Mouse (Mus musculus) stomach, embryonic 16.5 days (tissue): ENCODE measurements at regions not wholly inside any gene's neighbourhood (a gene's known extent, or its start where the extent isn't known, plus 50 kb on each side); places are given as distances from the start of the nearest gene placed in this dataset.

Experiments
- ATAC-seq: fragments of 200-750 bp; cut with Nextera tagmentation; 2 replicates; pipeline ENCODE4 v1.8.0; 2017; ENCODE audit warnings: moderate number of reproducible peaks, moderate TSS enrichment; ENCODE audit not compliant: insufficient read depth, low FRiP score
- H3K27ac ChIP-seq: fragments of 300-500 bp; sonication (generic); 2 replicates; pipeline ENCODE4 v1.5.1; 2014; ENCODE audit warnings: low read length
- H3K27me3 ChIP-seq: fragments of 300-500 bp; sonication (generic); 2 replicates; pipeline ENCODE4 v1.6.1; 2014; ENCODE audit warnings: low read length, control low read depth, mixed read lengths; ENCODE audit not compliant: control insufficient read depth, insufficient read depth
- H3K36me3 ChIP-seq: fragments of 300-500 bp; sonication (generic); 2 replicates; pipeline ENCODE4 v1.6.1; 2014; ENCODE audit warnings: low read length; ENCODE audit not compliant: control insufficient read depth, insufficient read depth
- H3K4me1 ChIP-seq: fragments of 300-500 bp; sonication (generic); 2 replicates; pipeline ENCODE4 v1.6.1; 2014; ENCODE audit warnings: low read length, control low read depth, mixed read lengths; ENCODE audit not compliant: control insufficient read depth, insufficient read depth
- H3K4me2 ChIP-seq: fragments of 300-500 bp; sonication (generic); 2 replicates; pipeline ENCODE4 v1.6.1; 2014; ENCODE audit warnings: low read depth, low read length, mixed read lengths
- H3K4me3 ChIP-seq: fragments of 300-500 bp; sonication (generic); replicated peaks from 2 replicates; pipeline ENCODE4 v1.5.1; 2014; ENCODE audit warnings: mild to moderate bottlenecking, low read length
- H3K9ac ChIP-seq: fragments of 300-500 bp; sonication (generic); 2 replicates; pipeline ENCODE4 v1.6.1; 2014; ENCODE audit warnings: low read length
- H3K9me3 ChIP-seq: fragments of 300-500 bp; sonication (generic); replicated peaks from 2 replicates; pipeline ENCODE4 v1.6.1; 2016; ENCODE audit warnings: low read length, control low read depth; ENCODE audit not compliant: control insufficient read depth
- WGBS: fragments of 180-500 bp; shearing (Covaris S2); extraction: QIAGEN DNeasy Blood & Tissue Kit; methylation state at CpG from one replicate; pipeline ENCODE4 v1.1.7; 2014; 5-methylcytosine and 5-hydroxymethylcytosine counted together

- no peak overlapping the region for H3K4me3 ChIP-seq
- 20% methylated on average over 6 of the region's 6 CpGs for WGBS
- H3K4me1 ChIP-seq, result 0 out of 2 replicates have a peak, but pooled peaks cover 7% of the 10 kb centered on the region
- H3K36me3 ChIP-seq, result no peaks in the 10 kb centered on the region
- ATAC-seq, result peak; percentile 40; the same call in 1 of the 2 replicates
- no peak overlapping the region for H3K27ac ChIP-seq
- H3K9ac ChIP-seq, result no peak overlapping the region
- no peaks in the 10 kb centered on the region for H3K27me3 ChIP-seq
- no peak overlapping the region for H3K4me2 ChIP-seq
- no peaks in the 10 kb centered on the region for H3K9me3 ChIP-seq
Observed at GRCm38 (mm10) chr15:37120381-37120780, 112.8 kb upstream of the Zfp706 start.

DNA sequence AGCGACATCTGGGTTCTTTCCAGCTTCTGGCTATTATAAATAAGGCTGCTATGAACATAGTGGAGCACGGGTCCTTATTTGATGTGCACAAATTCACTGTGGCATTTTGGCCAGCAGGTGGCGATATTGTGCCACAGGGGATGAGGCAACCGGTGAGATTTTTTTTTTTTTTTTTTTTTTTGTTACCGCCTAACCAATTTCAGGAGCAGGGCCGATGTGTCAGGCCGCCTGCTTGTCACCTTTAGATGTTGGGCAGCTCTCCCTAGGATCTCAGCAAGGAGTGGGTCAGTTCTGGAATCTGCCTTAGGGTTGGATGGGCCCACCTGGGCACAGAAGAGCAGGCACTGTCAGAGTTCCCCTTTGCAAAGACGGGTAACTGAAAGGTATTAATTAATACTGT, 106.5 kb upstream of the Zfp706 start:
- Histone ChIP-seq H3K9ac (no peak overlapping the region), H3K4me1 (no peaks in the 10 kb centered on the region), H3K27me3 (no peaks in the 10 kb centered on the region), H3K27ac (no peak overlapping the region), H3K4me2 (no peak overlapping the region), H3K36me3 (no peaks in the 10 kb centered on the region), H3K9me3 (no peaks in the 10 kb centered on the region), H3K4me3 (no peak overlapping the region)
- ATAC-seq, result no peak
- 13% methylated on average over 8 of the region's 8 CpGs for WGBS

DNA sequence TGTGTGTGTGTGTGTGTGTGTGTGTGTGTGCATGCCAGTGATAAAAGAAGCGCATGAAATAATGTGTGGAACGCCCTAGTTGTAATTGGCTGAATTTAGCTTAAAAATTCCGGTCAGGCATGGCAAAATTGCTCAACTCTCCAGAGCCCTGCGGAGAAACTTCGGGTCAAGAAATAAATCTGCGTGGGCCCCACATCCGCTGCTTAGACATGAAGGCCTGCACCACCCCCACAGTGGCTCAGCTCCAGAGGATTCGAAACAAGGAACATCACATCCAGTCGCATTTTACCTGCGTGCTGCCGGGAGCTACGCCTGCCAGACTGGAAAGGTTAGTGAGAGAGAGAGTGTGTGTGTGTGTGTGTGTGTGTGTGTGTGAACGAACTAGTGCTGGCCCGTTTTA, 102.9 kb upstream of the Zfp706 start:
- Histone ChIP-seq H3K4me1 (no peaks in the 10 kb centered on the region), H3K4me2 (no peak overlapping the region), H3K9me3 (no peaks in the 10 kb centered on the region), H3K27me3 (no peaks in the 10 kb centered on the region), H3K9ac (no peak overlapping the region), H3K27ac (no peak overlapping the region), H3K36me3 (no peaks in the 10 kb centered on the region), H3K4me3 (no peak overlapping the region)
- ATAC-seq, result no peak
- WGBS, result 91% methylated on average over 14 of the region's 14 CpGs

GRCm38 (mm10) chr15:37102035-37102555, 94.5 kb upstream of the Zfp706 start:
- Histone ChIP-seq H3K4me2 (no peak overlapping the region), H3K9ac (no peak overlapping the region), H3K9me3 (no peaks in the 10 kb centered on the region), H3K4me3 (no peak overlapping the region), H3K36me3 (no peaks in the 10 kb centered on the region), H3K27ac (no peak overlapping the region), H3K27me3 (no peaks in the 10 kb centered on the region), H3K4me1 (no peaks in the 10 kb centered on the region)
- WGBS, result 51% methylated on average over 2 of the region's 2 CpGs
- ATAC-seq, result no peak

GRCm38 (mm10) chr15:37101419-37101818, 93.8 kb upstream of the Zfp706 start:
- H3K9ac ChIP-seq, result no peak overlapping the region
- no peak overlapping the region for H3K4me3 ChIP-seq
- H3K4me1 ChIP-seq, result no peaks in the 10 kb centered on the region
- H3K9me3 ChIP-seq, result no peaks in the 10 kb centered on the region
- no peaks in the 10 kb centered on the region for H3K36me3 ChIP-seq
- H3K27ac ChIP-seq, result no peak overlapping the region
- no peaks in the 10 kb centered on the region for H3K27me3 ChIP-seq
- H3K4me2 ChIP-seq, result no peak overlapping the region
- WGBS, result 77% methylated on average over 1 of the region's 1 CpGs
- no peak for ATAC-seq

- no peak overlapping the region for H3K27ac ChIP-seq
- no peaks in the 10 kb centered on the region for H3K27me3 ChIP-seq
- WGBS, result 86% methylated on average over 6 of the region's 6 CpGs
- no peaks in the 10 kb centered on the region for H3K36me3 ChIP-seq
- no peaks in the 10 kb centered on the region for H3K4me1 ChIP-seq
- H3K4me2 ChIP-seq, result no peak overlapping the region
- H3K9me3 ChIP-seq, result no peaks in the 10 kb centered on the region
- no peak overlapping the region for H3K4me3 ChIP-seq
- H3K9ac ChIP-seq, result no peak overlapping the region
- ATAC-seq, result no peak
Observed at GRCm38 (mm10) chr15:37100767-37101288, 93.3 kb upstream of the Zfp706 start.

DNA sequence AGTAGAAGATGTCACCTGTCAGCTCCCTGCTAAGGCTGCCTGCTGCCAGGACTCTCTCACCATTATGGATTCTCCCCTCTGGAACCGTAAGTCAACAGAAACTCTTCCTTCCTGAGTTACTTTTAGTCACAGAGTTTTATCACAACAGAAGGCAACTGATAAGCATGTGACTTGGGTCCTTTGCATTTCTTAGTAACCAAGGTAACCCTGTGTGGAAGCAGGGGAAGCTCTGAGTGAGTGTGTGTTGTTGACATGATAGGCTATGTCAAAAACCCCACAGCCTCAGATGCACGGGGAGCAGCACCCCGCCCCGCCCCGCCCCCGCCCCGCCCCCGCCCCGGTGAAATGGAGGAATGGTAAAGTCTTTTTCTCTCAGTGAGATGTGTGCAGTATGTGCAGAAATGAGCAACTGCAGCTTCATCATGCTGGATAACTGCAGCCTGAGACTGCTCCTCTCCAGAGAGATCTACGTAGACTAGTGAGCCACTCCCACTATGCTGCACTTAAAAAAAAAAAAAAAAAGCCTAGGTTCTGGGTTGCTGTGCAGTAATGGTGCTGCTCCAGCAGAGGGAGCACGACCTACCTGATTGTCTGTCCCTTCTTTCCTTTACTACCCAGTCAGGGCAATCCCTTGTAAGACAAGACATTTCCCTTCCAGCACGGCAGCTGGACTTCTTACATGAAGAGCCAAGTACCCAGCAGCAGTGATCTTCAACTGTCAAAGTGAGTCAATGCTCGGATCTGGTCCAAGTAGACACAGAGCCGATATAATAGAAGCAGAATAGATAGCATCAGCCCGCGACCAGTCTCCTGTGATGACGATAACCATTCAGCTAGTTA, 92.6 kb upstream of the Zfp706 start:
- Histone ChIP-seq H3K27ac (no peak overlapping the region), H3K4me3 (peak overlapping the region; percentile 21; the same call in 1 of the 2 replicates), H3K27me3 (no peaks in the 10 kb centered on the region), H3K4me2 (peak overlapping the region; percentile 42; the same call in 1 of the 2 replicates), H3K4me1 (no peaks in the 10 kb centered on the region), H3K9ac (no peak overlapping the region), H3K36me3 (no peaks in the 10 kb centered on the region), H3K9me3 (no peaks in the 10 kb centered on the region)
- ATAC-seq, result peak; percentile 25; the same call in 1 of the 2 replicates
- WGBS, result 36% methylated on average over 17 of the region's 17 CpGs

- Histone ChIP-seq H3K4me2 (no peak overlapping the region), H3K4me1 (no peaks in the 10 kb centered on the region), H3K36me3 (no peaks in the 10 kb centered on the region), H3K4me3 (no peak overlapping the region), H3K9ac (no peak overlapping the region), H3K27me3 (no peaks in the 10 kb centered on the region), H3K27ac (no peak overlapping the region), H3K9me3 (no peaks in the 10 kb centered on the region)
- 88% methylated on average over 1 of the region's 1 CpGs for WGBS
- ATAC-seq, result no peak
Observed at GRCm38 (mm10) chr15:37099176-37099575, 91.6 kb upstream of the Zfp706 start.

DNA sequence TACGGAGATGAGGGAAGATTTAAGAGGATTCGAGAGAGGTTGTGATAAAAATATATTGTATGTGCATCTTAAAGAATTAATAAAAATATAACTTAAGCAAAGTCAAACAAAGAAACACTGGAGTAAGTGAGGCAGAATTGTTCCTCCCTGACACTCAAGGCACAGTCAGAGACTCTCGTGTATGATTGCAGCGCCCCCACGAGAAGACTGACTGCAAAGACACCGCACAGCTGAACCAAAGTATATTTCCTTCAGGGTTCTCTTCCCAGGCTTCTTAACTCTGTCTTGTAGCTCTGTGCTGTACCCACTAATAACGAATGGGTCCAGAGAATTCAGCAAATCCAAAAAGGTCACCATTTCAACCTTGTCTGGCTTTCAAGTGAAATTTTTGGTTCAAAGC, 89.9 kb upstream of the Zfp706 start:
- no peak overlapping the region for H3K27ac ChIP-seq
- H3K9ac ChIP-seq, result no peak overlapping the region
- no peaks in the 10 kb centered on the region for H3K4me1 ChIP-seq
- H3K4me3 ChIP-seq, result no peak overlapping the region
- ATAC-seq, result no peak
- WGBS, result 95% methylated on average over 7 of the region's 7 CpGs
- H3K4me2 ChIP-seq, result no peak overlapping the region
- H3K36me3 ChIP-seq, result no peaks in the 10 kb centered on the region
- no peaks in the 10 kb centered on the region for H3K9me3 ChIP-seq
- no peaks in the 10 kb centered on the region for H3K27me3 ChIP-seq
